Mouse (Mus musculus): ENCODE data around the gene Th.

DNA sequence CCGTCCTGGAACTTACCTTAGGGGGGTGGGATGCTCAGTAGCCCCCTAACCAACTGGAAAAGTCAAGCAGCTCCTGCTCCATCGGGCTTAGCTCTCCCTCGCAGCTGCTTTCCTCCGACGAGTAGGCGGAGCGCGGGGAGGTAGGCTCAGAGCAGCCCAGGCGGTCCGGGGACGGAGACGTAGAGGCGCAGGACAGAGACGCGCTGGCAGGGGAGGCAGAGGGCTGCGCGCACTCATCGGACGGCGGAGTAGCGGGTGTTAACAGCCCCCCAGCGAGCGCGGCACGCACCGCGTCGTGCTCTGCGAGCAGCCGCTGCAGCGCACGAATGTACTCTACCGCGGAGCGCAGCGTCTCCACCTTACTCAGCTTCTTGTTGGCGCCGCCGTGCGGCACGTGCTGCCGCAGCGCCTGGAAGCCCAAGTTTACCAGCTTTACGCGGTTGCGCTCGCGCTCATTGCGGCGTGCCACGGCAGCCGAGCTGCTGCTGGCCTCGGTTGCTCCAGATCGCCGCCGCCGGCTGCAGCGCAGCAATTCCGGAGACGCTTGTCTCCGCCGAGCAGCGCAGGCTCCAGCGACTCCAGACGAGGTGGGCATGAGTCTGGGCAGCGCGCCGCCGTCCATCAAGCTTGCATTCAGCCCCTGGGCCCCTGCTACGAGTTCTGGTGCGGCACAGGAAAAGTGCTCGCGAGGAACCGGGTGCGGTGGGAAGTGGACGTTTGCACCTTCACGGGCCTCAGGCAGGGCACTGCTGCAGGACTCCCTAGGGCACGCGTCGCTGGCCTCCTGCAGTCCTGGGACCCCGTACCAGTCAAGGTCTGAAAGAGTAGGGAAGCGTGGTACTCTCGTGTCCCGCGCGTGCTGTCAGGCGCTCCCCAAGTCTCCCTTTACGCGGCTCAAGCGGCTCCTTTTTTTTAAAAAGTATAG lies 37.2 kb upstream of the Th start:
- no peak for TF ChIP-seq GATA1 (IDR thresholded peaks at IDR 0.05; ENCODE audit: low read length)
- no peak for TF ChIP-seq TAL1 (IDR thresholded peaks at IDR 0.05; ENCODE audit: low read length)
